Mouse (Mus musculus): ENCODE measurements around the gene Polr1d. TPM values are rescaled to one million over a fixed set of nuclear protein-coding genes. Genes with fewer than 3 reads are reported as not detected.

Polr1d gene
- total RNA-seq, 2 experiments from 2014 or later, result 127 to 139 TPM

- peak in 1 of 2 experiments; percentile 14 for DNase-seq
These were observed 10.0 kb downstream of the Polr1d start for GRCm38 (mm10) chr5:147086816-147087215.

- no peak for DNase-seq
These were observed 13.0 kb downstream of the Polr1d start for GRCm38 (mm10) chr5:147089836-147090235.

- DNase-seq, result no peak
These were observed 13.6 kb downstream of the Polr1d start for GRCm38 (mm10) chr5:147090256-147090963.

- DNase-seq, result no peak
These were observed 15.6 kb downstream of the Polr1d start for GRCm38 (mm10) chr5:147092448-147092847.

GRCm38 (mm10) chr5:147094296-147094695 lies 17.4 kb downstream of the Polr1d start:
- peak; percentile 80 to 83 for DNase-seq

GRCm38 (mm10) chr5:147096586-147096985 lies 19.7 kb downstream of the Polr1d start:
- DNase-seq, result no peak

GRCm38 (mm10) chr5:147098667-147099066 lies 21.8 kb downstream of the Polr1d start:
- no peak for DNase-seq

- DNase-seq, result no peak
These were observed 23.3 kb downstream of the Polr1d start for GRCm38 (mm10) chr5:147100180-147100579.

- no peak for DNase-seq
These were observed 25.4 kb downstream of the Polr1d start for GRCm38 (mm10) chr5:147102295-147102694.

GRCm38 (mm10) chr5:147107276-147107675 lies 30.4 kb downstream of the Polr1d start:
- no peak for DNase-seq

- peak in 1 of 2 experiments; percentile 28 for DNase-seq
These were observed 32.2 kb downstream of the Polr1d start for GRCm38 (mm10) chr5:147108861-147109591.

GRCm38 (mm10) chr5:147114738-147115137 lies 37.9 kb downstream of the Polr1d start:
- DNase-seq, result no peak

GRCm38 (mm10) chr5:147115631-147116030 lies 38.8 kb downstream of the Polr1d start:
- DNase-seq, result no peak

GRCm38 (mm10) chr5:147117027-147117426 lies 40.2 kb downstream of the Polr1d start:
- peak; percentile 33 to 39 for DNase-seq

- no peak for DNase-seq
These were observed 44.3 kb downstream of the Polr1d start for GRCm38 (mm10) chr5:147121146-147121545.

- no peak for DNase-seq
These were observed 47.9 kb downstream of the Polr1d start for GRCm38 (mm10) chr5:147124794-147125193.

- no peak for DNase-seq
These were observed 48.8 kb downstream of the Polr1d start for GRCm38 (mm10) chr5:147125542-147126185.

- DNase-seq, result no peak
These were observed 51.0 kb downstream of the Polr1d start for GRCm38 (mm10) chr5:147127860-147128259.

GRCm38 (mm10) chr5:147129484-147129883 lies 52.6 kb downstream of the Polr1d start:
- DNase-seq, result no peak

- DNase-seq, result no peak
These were observed 55.1 kb downstream of the Polr1d start for GRCm38 (mm10) chr5:147131912-147132311.

- DNase-seq, result no peak
These were observed 56.8 kb downstream of the Polr1d start for GRCm38 (mm10) chr5:147133662-147134061.

GRCm38 (mm10) chr5:147134341-147135088 lies 57.7 kb downstream of the Polr1d start:
- DNase-seq, result no peak
